ENCODE assay signal across 17 mouse cellular contexts in the genomic region with DNA sequence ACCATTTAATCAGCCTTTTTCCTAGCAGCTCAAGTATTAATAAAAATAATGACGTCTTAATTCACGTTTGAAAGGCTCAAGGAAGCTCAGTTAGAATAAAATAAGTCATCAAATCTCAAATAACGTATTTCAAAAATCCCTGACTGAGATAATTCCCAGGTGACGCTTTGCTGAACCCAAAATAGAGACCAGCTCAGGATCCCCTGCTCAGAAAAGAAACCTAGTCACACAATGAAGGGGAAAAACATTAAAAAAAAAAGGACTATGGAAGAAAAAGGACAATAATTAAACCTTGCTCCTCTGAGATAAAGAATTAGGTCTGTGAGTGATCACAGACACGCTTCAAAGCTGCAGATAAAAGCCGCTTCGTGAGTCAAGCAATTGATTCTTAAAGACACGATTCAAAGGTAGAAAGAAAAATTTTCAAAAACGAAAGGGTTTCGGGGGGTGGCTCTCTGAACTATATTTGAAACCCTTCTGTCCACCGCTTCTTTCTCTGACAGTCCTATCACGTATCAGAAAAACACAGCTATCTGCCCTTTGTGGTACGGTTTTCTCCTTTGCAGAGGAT. TPM values are rescaled to one million over a fixed set of nuclear protein-coding genes. Genes with fewer than 3 reads are reported as not detected.
DNase-seq lines count a peak whose midpoint lies in the region; ATAC-seq and TF ChIP-seq lines count a peak whose summit lies in the region.
"Had no signal": no experiment of that assay in that cellular context is flagged by ENCODE, and none has a peak within 500 bp of the region (broad histone marks: within the 10 kb centered on the region; RNA-seq: fewer than 3 reads in every experiment).

No protein-coding gene starts in this region.

- H3K9me3 ChIP-seq in forebrain, embryonic 11.5 days (ENCODE audit: control insufficient read depth, low read length): no peaks in the 10 kb centered on the region
- H3K9me3 ChIP-seq in forebrain, embryonic 10.5 days: no peaks in the 10 kb centered on the region
- no peaks in the 10 kb centered on the region for H3K9me3 ChIP-seq in hindbrain, embryonic 11.5 days (ENCODE audit: control insufficient read depth, low read length)
- no peaks in the 10 kb centered on the region for H3K9me3 ChIP-seq in midbrain, embryonic 12.5 days
- H3K9me3 ChIP-seq in neural tube, embryonic 14.5 days (ENCODE audit: control insufficient read depth, low read length): no peaks in the 10 kb centered on the region
- H3K9me3 ChIP-seq: kidney, embryonic 15.5 days had no signal

- WGBS in forebrain, embryonic 11.5 days: 44% methylated on average over 13 of the region's 13 CpGs
- 53% methylated on average over 13 of the region's 13 CpGs for WGBS in forebrain, embryonic 10.5 days
- 43% methylated on average over 13 of the region's 13 CpGs for WGBS in hindbrain, embryonic 11.5 days
- 33% methylated on average over 13 of the region's 13 CpGs for WGBS in midbrain, embryonic 12.5 days
- 47% methylated on average over 13 of the region's 13 CpGs for WGBS in neural tube, embryonic 14.5 days
- 89% methylated on average over 13 of the region's 13 CpGs for WGBS in thymus, adult 2 months

- TF ChIP-seq POLR2A in thymus, adult 2 months (IDR thresholded peaks at IDR 0.05; ENCODE audit: control insufficient read depth, extremely low read depth, insufficient read depth, low read length, poor library complexity): no peak

- no peaks in the 10 kb centered on the region for H3K27me3 ChIP-seq in forebrain, embryonic 11.5 days (ENCODE audit: control insufficient read depth, insufficient read depth, low read length)
- peaks cover 35% of the 10 kb centered on the region for H3K27me3 ChIP-seq in forebrain, embryonic 10.5 days (ENCODE audit: poor library complexity, severe bottlenecking)
- no peaks in the 10 kb centered on the region for H3K27me3 ChIP-seq in hindbrain, embryonic 11.5 days (ENCODE audit: control insufficient read depth, insufficient read depth, low read length)
- H3K27me3 ChIP-seq in midbrain, embryonic 12.5 days: peaks cover 5% of the 10 kb centered on the region; the same call in 1 of the 2 replicates
- no peaks in the 10 kb centered on the region for H3K27me3 ChIP-seq in neural tube, embryonic 14.5 days (ENCODE audit: control insufficient read depth, insufficient read depth, low read length)
- no peaks in the 10 kb centered on the region for H3K27me3 ChIP-seq in thymus, adult 2 months (ENCODE audit: control insufficient read depth, insufficient read depth, low read length)
- H3K27me3 ChIP-seq: kidney, embryonic 15.5 days had no signal

- no peak overlapping the region for H3K4me3 ChIP-seq in forebrain, embryonic 11.5 days (ENCODE audit: low read depth, low read length)
- no peak overlapping the region for H3K4me3 ChIP-seq in forebrain, embryonic 10.5 days
- no peak overlapping the region for H3K4me3 ChIP-seq in hindbrain, embryonic 11.5 days (ENCODE audit: low read depth, low read length)
- peak overlapping the region; percentile 13; the same call in 1 of the 2 replicates for H3K4me3 ChIP-seq in midbrain, embryonic 12.5 days
- H3K4me3 ChIP-seq in neural tube, embryonic 14.5 days (ENCODE audit: low read depth, low read length): no peak overlapping the region
- no peak overlapping the region for H3K4me3 ChIP-seq in thymus, adult 2 months (ENCODE audit: control insufficient read depth, insufficient read depth, low read length)
- H3K4me3 ChIP-seq: erythroblast, embryonic 14.5 days; heart, adult 2 months; kidney, embryonic 15.5 days had no signal

- no peak overlapping the region for H3K27ac ChIP-seq in forebrain, embryonic 11.5 days (ENCODE audit: low read depth, low read length)
- no peak overlapping the region for H3K27ac ChIP-seq in forebrain, embryonic 10.5 days
- peak overlapping the region; percentile 11; the same call in 1 of the 2 replicates for H3K27ac ChIP-seq in hindbrain, embryonic 11.5 days (ENCODE audit: low read depth, low read length)
- H3K27ac ChIP-seq in midbrain, embryonic 12.5 days (replicated peaks): no peak overlapping the region; the same call in 1 of the 2 replicates
- no peak overlapping the region for H3K27ac ChIP-seq in neural tube, embryonic 14.5 days (ENCODE audit: low read depth, low read length)
- H3K27ac ChIP-seq in thymus, adult 2 months (ENCODE audit: control insufficient read depth, insufficient read depth, low read length): no peak overlapping the region
- H3K27ac ChIP-seq: heart, adult 2 months; kidney, embryonic 15.5 days had no signal

- peaks cover 2% of the 10 kb centered on the region; the same call in 1 of the 2 replicates for H3K36me3 ChIP-seq in forebrain, embryonic 11.5 days (ENCODE audit: control insufficient read depth, insufficient read depth, low read length)
- peaks cover 52% of the 10 kb centered on the region for H3K36me3 ChIP-seq in forebrain, embryonic 10.5 days (replicated peaks)
- no peaks in the 10 kb centered on the region for H3K36me3 ChIP-seq in hindbrain, embryonic 11.5 days (ENCODE audit: control insufficient read depth, insufficient read depth, low read length)
- H3K36me3 ChIP-seq in midbrain, embryonic 12.5 days: peaks cover 3% of the 10 kb centered on the region; the same call in 1 of the 2 replicates
- H3K36me3 ChIP-seq in neural tube, embryonic 14.5 days (ENCODE audit: control insufficient read depth, insufficient read depth, low read length): no peaks in the 10 kb centered on the region
- H3K36me3 ChIP-seq in thymus, adult 2 months (ENCODE audit: control insufficient read depth, insufficient read depth, low read length): no peaks in the 10 kb centered on the region

- H3K4me1 ChIP-seq in forebrain, embryonic 11.5 days (replicated peaks; ENCODE audit: control insufficient read depth, insufficient read depth, low read length): peaks cover 40% of the 10 kb centered on the region
- peaks cover 100% of the 10 kb centered on the region for H3K4me1 ChIP-seq in forebrain, embryonic 10.5 days
- peaks cover 19% of the 10 kb centered on the region for H3K4me1 ChIP-seq in hindbrain, embryonic 11.5 days (replicated peaks; ENCODE audit: control insufficient read depth, insufficient read depth, low read length)
- H3K4me1 ChIP-seq in midbrain, embryonic 12.5 days: peaks cover 94% of the 10 kb centered on the region
- H3K4me1 ChIP-seq in neural tube, embryonic 14.5 days (ENCODE audit: control insufficient read depth, insufficient read depth, low read length): peaks cover 38% of the 10 kb centered on the region
- H3K4me1 ChIP-seq in thymus, adult 2 months (replicated peaks; ENCODE audit: control insufficient read depth, insufficient read depth, low read length): no peaks in the 10 kb centered on the region

- H3K4me2 ChIP-seq in forebrain, embryonic 11.5 days (ENCODE audit: low read depth, low read length, severe bottlenecking): no peak overlapping the region
- peak overlapping the region; percentile 2; the same call in 1 of the 2 replicates for H3K4me2 ChIP-seq in hindbrain, embryonic 11.5 days (replicated peaks; ENCODE audit: low read depth, low read length)
- H3K4me2 ChIP-seq in midbrain, embryonic 12.5 days (replicated peaks): peak overlapping the region; percentile 51
- peak overlapping the region; percentile 12; the same call in 1 of the 2 replicates for H3K4me2 ChIP-seq in neural tube, embryonic 14.5 days (ENCODE audit: low read depth, low read length)
- H3K4me2 ChIP-seq: kidney, embryonic 15.5 days had no signal

- no peak for TF ChIP-seq CTCF in thymus, adult 2 months (IDR thresholded peaks at IDR 0.05; ENCODE audit: borderline replicate concordance, control insufficient read depth, extremely low read depth, insufficient read depth, low read length, poor library complexity)

- ATAC-seq in forebrain, embryonic 11.5 days (replicated peaks; ENCODE audit: low FRiP score): no peak
- no peak for ATAC-seq in hindbrain, embryonic 11.5 days (ENCODE audit: low FRiP score)
- ATAC-seq in midbrain, embryonic 12.5 days (ENCODE audit: low FRiP score, low read depth): no peak
- no peak for ATAC-seq in neural tube, embryonic 14.5 days (ENCODE audit: low read depth)
- ATAC-seq: inflammation-experienced regulatory T-cells, adult 6 months had no signal

- DNase-seq in forebrain, embryonic 11.5 days (ENCODE audit: low spot score): peak; percentile 17
- DNase-seq in forebrain, embryonic 10.5 days (ENCODE audit: extremely low spot score, low spot score): no peak
- DNase-seq in hindbrain, embryonic 11.5 days (ENCODE audit: low spot score): no peak
- DNase-seq in thymus, adult 2 months: no peak
- no peak for DNase-seq in testis, postnatal 10 days (ENCODE audit: low spot score)
- no peak for DNase-seq in adrenal gland, postnatal 36 days
- DNase-seq: adrenal gland, postnatal 14 days; cerebellum, adult 9-11 months; heart, adult 2 months; lung, adult 18-20 months; lung, postnatal 4 days; right cerebral cortex, postnatal 14 days had no signal

- H3K9ac ChIP-seq in forebrain, embryonic 11.5 days (ENCODE audit: low read length): no peak overlapping the region
- H3K9ac ChIP-seq in hindbrain, embryonic 11.5 days (ENCODE audit: low read depth, low read length): no peak overlapping the region
- H3K9ac ChIP-seq in midbrain, embryonic 12.5 days (replicated peaks): 0 out of 2 replicates have a peak overlapping the region, but pooled peaks have one; percentile 31
- peak overlapping the region; percentile 32; the same call in 1 of the 2 replicates for H3K9ac ChIP-seq in neural tube, embryonic 14.5 days (replicated peaks; ENCODE audit: low read depth, low read length)
- H3K9ac ChIP-seq: kidney, embryonic 15.5 days had no signal

RNA-seq across cellular contexts. Expression of gene Epha4, which starts 13.4 kb away (rescaled TPM):
- polyA plus RNA-seq in forebrain, embryonic 11.5 days (2014; fragmentation: Nextera tagmentation; extraction: Ambion mirVana): 38.4 and 42.9 TPM in 2 replicates
- 22.9 and 25.9 TPM in 2 replicates for polyA plus RNA-seq in forebrain, embryonic 10.5 days (2016; fragmentation: Nextera tagmentation; extraction: Ambion mirVana)
- 25.9 and 28.0 TPM in 2 replicates for polyA plus RNA-seq in hindbrain, embryonic 11.5 days (2014; fragmentation: Nextera tagmentation; extraction: Ambion mirVana)
- polyA plus RNA-seq in midbrain, embryonic 12.5 days (2016; fragmentation: Nextera tagmentation; extraction: Ambion mirVana): 32.9 and 39.4 TPM in 2 replicates
- 41.8 and 45.9 TPM in 2 replicates for polyA plus RNA-seq in neural tube, embryonic 14.5 days (2014; fragmentation: Nextera tagmentation; extraction: Ambion mirVana)
- 1.7 and 3.9 TPM in 2 replicates for polyA plus RNA-seq in thymus, adult 2 months (2012; rRNA removed)
- 1 to 10 TPM; 1.7 to 2.3 TPM for total RNA-seq in adrenal gland, postnatal 36 days (2021)
- polyA plus RNA-seq: erythroblast, embryonic 14.5 days had no signal

Comparison
In these comparisons a context has a peak if more than half of its experiments do, and no peak if none do; other contexts are left out.
1. H3K9ac ChIP-seq: peak in midbrain, embryonic 12.5 days (single experiment) and neural tube, embryonic 14.5 days (single experiment); none in forebrain, embryonic 11.5 days (single experiment) and hindbrain, embryonic 11.5 days (single experiment).